Mouse (Mus musculus): ENCODE data around the gene Idh3g.

DNA sequence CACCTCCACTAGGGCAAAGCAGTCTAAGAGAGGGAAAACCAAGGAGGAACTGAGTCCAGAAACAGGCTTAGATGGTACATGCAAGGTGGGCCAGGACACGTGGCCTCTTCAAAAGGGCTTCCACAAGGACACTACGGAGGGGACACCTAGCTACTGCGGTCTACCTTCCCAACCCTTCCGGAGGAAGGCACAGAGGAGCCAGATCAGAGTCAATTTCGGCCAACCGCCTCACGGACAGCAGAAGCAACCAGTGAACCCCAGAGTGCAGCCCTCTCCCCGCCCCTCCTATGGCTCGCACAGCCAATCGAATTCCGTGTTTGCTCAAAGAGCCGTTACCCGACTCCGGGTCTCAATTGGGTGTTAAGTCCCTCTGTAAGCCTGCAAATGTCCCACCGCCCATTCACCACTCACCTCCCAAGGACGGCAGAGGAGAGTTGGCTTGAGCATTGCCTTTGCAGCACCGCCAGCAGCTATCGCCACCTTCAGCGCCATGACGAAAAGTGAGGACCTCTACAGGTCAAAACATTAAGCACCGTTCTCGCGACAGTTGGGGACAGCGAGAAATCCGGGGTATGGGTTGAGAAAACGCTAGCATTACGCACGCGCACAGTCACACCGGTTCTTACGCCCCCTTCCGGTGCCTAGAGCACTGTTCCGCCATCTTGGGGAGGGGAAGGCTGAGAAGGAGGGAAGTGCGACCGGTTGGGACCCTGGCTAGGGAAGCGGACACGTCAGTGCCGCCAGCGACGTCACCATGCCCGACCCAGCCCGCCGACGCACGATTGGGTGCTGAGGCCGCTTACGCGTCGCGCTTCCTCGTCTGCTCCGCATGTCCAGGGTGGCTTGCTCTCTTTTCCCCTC, at the start of gene Idh3g, which contains the start of gene Ssr4:
- peak; percentile 38 for TF ChIP-seq CTCF (IDR thresholded peaks at IDR 0.05; ENCODE audit: low read depth)
- TF ChIP-seq EP300 (IDR thresholded peaks at IDR 0.05; ENCODE audit: low read depth): peak; percentile 88
